Mouse (Mus musculus) kidney, postnatal 14 days (tissue): ENCODE results near the gene Icos.

ENCODE experiments used
- DNase-seq: peaks from one replicate; pipeline ENCODE4 v3.0.0; 2022; ENCODE audit warnings: mixed read lengths

The Icos gene

DNA sequence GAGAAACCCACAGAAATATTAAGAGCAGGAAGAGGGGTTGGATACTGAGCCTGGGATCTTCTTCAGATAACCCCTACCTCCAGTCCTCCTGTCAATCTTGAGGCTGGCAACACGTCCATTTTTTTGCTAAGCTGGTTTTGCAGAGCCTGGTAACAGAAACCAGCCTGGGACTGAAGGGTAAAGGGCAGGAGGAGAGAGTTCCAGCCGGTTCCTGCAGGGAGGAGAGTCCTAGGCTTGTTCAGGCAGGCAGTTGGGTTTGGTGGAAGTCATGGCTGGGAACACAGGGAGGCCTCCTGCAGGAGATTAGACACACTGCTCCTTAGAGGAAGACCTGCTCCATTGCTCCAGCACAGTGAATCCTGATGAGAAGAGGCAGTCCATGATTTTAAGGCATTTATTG is 10.2 kb upstream of the Icos start:
- DNase-seq = no peak

DNA sequence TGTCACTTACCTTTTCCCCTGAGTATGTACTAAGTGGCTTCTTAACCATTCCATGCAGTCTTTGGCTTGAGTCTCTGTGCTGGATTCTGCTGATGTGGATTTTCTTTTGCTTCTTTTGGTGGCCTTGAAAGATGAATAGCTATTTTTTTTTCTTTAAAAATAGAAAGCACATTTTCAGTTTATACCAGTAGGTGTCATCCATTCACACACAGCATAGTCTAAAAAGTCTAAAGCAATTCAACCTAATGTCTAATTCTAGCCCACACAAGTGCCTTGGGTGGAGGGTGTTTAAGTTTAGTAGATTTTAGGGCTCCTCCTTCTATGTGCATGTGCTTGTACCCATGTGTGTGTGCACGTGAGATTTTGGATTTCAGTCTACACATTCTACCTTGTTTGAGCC is 6.9 kb upstream of the Icos start:
- DNase-seq = no peak

DNA sequence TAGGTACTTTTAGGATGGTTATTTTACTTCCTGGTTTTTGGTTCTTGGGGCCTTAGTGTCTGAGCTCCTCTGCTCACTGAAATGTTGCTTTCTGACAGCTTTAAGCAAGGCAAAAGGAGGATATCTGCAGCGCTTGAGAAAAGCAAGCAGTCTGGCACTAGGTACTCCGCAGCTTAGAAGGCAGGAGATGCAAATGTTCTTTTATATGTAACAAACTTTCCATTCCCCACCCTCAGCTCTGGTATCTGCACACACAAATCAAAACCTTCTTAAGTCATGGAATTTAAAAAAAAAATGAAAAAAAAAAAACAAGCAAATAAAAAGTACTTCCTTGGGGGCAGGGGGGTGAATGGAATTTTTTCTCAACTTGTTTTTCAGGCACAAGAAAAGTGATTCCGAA is 3.5 kb upstream of the Icos start:
- no peak for DNase-seq

DNA sequence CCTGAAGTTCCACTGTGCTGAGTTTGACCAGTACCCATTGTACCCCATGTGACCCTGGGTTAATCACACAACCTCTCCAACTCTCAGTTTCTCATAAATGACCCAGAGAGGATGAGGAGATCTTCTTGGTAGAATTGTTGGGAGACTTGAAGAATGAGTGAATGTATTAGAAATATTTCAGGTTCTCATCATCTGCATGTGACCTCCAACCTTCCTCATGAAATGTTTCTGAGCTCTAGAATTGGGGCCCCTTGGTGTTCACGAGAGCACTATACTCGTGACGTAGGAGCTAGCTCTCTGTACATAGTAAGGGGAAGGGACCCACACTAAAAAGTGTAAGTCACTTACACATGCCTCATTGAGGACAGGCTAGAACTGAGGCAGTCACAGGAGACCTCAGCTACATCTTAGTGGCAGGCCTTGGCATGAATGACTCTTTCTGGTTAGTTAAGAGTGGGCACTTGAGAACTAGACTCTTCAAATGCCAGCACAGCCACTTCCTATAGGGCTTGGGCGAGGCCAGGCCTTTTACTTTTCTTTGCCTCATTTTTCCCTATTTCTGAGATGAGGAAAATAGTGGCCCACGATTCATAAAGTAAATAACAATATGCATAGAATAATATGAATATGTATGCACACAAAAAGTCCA is 2.0 kb upstream of the Icos start:
- no peak for DNase-seq

DNA sequence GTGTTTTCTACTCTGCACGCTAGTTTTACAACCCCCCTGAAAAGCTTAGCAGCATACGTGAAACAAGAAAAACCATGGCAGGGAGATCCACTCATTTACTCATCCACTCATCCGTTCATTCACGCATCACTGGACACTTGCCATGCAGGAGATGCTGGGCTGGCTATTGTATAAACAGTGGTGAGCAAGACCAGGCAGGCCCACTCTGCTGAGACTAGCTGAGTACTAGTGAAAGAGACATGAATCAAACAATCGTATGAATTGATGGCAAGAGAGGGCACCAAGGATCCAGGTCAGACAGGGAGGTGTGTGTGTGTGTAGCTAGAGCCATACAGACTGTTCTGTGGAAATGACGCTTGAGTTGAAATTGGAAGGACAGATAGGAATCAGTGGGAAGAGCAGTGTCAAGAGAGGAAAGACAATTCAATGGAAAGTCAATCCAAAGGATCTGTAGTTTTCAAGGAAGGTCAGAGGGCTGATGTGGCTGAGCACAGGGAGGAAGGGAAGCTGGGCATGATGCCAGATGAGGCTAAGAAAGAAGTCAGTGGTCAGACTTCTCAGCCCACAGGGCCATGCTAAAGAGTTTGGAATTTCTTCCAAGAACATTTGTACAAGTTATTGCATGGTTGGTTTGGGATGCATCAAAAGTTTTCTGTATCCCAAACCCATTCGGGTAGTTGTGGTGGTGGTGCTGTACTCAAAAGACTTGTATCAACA is 1.6 kb downstream of the Icos start:
- peak; percentile 33 for DNase-seq

DNA sequence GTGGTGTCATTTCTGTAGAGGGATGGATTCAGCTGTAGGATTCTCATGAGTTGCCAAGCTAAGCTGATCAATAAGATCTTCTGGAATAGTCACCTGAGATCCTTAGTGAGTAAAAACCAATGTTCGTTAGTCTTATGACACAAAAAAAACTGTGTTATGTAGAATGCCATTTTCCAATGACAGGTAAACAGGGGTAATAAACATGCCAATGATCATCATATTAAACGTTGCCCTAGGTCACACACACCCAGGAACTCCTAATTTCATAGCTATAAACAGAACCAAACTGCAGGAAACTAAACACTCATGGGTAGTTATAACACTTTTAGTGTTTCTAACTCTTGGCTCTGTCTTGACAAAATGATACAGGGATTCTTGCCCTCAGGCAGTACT is 2.1 kb downstream of the Icos start:
- no peak for DNase-seq

DNA sequence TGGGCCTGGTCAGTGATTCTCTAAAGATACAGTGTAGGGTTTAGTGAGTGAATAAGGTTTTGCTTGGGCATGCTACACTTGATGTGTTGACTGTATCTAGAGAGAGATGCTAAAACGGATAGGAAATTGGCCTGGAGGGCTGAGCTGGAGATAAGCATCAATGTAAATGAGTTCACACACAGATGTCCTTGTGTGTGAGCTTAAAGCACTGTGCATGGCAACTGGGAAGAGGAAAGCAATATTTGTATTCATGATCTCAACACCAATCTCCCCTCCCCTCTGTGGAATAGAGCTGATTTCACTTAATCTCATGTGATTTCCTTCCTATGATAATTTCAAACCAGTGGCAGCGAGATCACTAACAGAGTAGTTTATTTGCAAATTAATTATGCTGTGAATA is 7.3 kb downstream of the Icos start:
- DNase-seq = no peak

DNA sequence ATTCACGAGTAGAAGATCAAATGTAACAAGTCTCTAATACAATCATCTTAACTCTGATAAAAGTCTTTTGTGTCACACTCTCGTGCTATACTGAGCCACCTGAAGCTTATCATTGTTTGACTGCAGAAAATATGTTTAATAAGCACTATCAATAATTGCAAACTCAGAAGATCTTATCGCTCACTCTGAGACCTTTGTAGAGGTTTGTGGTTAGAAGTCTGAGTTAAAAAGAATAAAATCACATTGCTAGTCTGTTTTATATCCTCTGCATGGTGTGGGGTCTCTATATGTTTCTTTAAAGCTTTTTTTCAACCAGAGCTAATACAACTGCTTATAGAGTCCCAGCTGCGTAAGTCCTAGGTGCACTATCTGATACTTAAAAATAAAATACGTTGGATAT is 8.4 kb downstream of the Icos start:
- no peak for DNase-seq

DNA sequence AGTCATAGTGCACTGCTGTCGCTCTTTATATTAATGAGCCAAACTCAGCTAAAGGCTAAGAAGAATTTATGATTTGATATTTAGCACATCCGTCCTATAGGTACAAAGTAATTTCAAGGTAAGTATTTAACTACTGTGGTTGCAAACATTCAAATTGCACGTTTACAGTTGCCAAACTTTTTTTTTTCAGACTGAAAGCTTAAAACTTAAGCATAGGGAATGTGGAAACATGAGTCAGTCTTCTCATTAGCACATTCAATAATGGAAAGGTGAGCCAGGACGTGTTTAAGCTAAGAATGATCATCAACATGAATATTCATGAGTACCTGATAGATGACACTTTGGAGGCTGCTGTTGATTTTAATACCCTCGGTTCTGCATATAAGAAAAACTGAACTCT is 11.4 kb downstream of the Icos start:
- DNase-seq = no peak

DNA sequence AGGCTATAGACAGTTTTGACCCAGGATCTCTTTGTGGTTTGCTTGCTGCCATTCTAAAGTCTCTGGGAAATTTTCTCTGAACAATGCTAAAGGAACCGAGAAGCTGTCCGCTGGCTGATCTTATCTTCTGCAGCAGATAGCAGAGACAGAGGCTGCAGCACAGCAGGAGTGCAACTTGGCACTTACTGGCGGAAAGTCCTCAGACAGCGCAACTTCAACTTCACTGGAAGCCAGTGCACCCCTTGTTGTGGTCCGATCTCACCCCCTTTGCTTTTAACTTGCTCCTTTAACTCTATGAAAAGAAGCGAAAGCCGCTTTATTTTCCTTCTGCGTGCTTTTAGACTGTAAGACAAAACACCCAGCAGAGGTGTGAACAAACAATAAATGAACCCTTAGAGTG is 12.6 kb downstream of the Icos start:
- no peak for DNase-seq

DNA sequence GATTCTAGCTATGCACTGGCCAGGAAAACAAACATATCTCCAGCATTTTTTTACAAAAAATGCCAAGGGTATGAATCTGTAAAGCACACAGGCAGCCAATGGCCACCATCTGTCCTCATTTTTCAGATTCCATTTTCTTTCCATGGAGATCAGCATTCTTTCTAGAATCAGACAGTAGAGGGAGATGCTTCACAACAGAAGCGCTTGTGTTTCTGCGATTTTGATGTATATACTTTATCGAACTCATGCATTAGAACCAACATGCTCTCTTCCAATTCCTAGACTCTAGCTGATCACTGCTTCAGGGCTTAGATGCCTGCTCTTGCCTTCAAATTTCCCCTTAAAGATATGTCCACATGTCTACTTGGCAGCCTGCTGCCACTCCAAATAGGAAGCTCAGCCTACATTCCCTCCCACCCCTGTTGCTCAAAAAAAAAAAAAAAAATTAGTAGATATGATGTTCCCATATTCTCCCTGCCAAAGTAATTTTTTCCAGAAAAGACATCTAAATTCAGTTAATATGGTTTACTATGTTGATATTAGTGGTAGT is 20.4 kb downstream of the Icos start:
- DNase-seq = no peak

DNA sequence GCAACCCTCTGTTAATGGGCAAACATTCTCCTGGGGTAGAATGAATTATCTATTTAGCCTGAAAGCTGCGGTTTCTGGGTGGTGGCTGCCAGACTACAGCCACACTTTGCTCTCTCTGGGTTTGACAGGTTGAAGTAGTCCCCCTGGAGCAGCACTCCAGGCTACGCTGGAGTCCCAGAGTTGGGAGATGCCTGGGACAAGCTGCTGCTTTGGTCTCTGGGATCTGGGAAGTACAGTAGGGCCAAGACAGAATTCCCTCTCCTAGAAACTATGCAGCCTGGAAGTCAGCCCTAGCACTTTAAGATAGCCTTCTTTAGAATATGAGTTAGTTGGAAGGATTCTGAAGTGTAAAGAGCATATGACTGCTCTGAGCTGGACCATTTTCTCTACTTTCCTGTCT is 21.0 kb downstream of the Icos start:
- no peak for DNase-seq

DNA sequence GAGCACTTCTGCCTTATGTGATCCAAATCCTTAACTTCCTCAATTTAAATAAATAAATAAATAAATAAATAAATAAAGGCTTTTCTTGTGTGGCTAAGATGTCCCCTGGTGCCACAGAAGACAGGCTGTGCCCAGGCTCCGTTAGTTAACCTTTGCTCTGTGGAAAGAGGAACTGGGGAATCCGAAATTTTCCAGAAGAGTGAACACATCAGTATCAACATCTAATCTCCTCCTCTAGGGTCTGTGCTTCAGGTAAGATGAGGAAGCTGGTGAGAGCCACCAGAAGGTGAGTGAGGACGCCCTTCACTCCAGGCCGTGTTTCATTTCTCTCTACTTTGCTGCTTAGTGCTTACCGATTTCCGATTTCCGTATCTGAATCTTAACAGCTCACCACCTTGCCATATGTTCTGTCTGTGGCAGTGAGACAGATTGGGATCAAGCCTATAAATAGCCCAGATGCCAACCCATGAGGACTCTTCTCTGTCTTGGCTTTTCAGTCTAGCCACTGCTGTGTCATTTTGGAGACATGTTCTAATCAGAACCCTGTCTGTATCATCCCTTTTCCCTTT is 24.1 kb downstream of the Icos start:
- DNase-seq = no peak

DNA sequence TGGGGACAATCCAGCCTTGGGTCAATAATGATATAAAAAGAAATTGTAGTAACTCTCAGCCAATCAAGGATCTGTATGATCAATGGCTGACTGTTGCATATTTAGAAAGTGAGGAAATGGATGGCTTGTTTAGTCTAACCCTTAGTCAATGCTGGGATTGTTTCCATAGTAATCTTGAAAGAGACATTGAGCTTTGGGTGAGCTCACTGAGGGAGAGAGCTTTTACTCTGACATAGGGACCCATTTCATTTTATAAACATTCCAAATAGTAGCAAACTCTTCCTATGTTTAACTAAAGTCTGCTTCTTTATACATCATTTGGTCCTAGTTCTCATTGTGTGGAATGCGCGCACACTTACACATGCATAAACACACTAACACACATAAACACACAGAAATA is 28.5 kb downstream of the Icos start:
- no peak for DNase-seq

DNA sequence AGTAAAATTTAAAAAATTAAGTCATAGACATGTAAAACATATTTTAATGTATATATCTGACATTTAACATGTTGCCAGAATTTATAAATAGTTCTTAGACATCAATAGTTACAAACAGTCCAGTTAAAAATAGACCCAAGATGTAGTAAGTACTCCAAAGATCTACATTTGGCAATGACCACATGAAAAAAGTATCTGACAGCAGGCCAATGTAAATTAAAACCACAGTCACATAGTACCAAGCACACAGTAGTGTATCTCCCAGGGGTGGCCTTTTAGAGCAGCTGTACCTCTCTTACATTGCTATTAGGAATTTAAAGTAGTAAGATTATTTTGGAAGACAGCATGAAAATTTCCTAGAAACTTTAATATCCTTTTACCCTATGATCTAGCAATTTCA is 29.8 kb downstream of the Icos start:
- no peak for DNase-seq

DNA sequence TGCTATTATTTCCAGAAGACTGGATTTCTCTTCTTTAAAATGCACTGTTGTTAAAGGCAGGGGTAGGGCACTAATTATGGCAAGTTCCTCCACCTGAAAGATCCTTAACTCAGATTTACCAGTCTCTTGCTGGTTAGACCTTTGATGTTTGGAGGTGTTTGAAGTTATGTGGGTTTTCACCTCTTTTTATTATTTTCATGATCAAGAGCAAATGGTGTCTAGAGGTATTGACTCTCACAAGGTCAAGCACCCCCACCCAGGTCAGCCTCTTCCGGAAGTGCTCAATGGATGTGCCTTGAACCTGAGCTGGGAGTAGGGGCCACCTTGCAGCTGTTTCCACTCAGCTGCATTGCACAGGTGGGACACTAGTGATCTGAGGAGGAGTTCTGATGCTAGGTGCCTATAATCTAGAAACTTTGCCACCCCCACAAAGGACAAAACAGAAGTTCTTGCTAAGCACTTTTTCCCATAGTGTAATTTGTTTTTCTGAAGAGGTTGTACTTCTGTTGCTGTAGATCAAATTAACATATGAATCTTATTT is 38.9 kb downstream of the Icos start:
- DNase-seq = no peak

DNA sequence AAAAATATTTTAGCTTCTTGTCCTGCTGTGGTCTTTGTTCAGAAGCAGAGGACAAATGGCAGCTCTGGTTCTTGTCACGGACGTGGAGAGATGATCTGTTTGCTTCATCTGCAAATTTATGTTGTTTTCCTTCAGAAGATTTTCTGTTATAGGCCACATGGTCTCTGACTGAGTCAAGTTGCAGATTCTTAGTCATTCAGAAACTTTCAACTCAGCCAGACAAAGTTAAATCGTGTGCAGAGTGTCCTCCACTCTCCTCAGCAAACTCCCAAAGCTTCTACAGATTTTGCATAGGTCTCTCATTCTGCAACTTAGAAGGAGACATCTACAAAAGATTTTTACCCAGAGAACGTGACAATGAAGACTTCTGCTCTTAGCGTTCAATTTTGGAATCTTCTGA is 49.0 kb downstream of the Icos start:
- DNase-seq = no peak

DNA sequence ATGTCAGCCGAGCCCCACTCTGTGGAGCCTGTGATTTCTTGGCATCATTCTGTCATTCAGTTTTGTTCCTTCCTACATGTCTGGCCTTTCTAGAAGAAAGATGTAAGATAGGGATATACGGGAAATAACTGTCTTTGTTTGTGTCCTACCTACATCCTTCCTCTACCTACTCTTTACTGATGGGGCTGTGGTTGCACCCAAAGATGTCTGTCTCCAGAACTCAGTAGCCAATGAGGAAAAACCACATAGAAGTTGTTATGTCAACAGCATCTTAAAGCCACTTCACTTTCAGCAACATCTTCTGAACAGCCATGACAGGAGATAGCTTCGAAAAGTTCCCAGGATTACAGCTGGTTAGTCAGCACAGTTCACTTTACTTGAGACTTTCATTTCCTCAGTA is 49.8 kb downstream of the Icos start:
- no peak for DNase-seq

DNA sequence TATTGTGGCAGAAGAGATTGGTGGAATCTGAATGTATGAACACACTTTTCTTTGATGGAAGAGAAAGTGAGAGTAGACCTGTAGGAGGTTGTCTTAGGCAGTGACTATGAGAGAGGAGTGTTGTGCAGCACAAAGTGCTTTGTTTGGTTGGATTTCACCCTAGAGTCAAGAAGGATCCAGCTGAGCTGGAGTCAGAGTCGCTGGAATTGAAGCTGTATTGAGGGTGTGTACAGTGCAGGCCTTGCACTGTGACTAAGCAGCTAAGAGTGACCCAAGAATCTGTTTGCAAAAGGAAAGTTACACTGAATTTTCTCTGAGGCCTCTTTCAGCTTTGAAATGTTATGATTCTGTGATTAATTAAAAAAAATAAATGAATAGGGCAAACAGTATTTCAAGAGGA is 52.2 kb downstream of the Icos start:
- DNase-seq = no peak

DNA sequence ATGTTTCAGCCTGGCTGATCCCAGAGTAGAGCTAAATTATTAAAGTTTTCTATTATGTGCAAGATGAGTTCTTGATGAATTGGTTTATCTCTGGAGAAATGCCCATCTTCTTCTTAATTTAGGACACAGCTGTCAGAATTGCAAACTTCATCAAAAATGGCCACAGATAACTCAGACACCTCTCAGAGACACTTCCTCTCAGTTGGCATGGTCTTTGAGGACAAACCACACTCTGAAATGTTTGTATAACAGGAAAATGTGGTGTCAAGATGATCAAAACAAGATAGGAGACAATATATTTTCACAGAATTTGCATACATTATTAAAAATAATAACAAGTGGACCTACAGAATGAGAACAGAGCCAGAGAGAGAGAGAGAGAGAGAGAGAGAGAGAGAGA is 52.8 kb downstream of the Icos start:
- DNase-seq = no peak

DNA sequence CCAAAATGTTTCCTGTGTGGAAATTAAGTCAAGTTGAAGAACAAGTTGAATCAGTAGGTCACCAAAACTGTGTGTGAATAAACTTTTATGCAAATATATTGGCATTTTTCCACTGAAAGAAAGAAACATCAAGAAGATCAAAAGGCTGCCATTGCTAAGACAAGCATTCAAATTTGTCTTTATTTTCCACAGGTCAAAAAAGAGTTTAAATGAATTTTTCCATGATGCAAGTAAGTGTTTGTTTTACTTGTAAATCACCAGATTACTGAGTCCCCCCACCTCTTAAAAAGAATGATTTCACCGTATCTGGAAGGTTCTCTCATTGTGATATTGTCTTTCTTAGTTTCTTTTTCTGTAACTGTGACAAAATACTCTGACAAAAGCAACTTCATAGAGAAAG is 57.5 kb downstream of the Icos start:
- no peak for DNase-seq

DNA sequence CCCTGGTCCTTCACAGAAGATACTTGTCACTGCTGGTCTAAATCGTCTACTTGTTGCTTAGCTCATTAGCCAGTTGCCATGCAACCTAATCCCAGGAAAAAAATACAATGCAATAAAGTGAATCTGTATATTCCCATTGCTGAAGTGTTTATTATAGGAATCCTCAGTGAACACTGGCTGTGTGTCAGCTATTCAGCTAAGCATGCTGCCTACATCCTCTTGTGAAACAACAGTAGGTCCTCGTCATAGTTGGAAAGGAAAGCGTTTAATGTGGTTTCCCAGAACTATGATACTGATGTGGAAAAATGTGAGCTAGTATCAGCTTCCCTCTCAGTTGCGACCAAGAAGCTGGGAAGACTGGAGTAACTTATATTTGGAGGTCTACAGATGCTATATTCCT is 60.5 kb downstream of the Icos start:
- DNase-seq = no peak

DNA sequence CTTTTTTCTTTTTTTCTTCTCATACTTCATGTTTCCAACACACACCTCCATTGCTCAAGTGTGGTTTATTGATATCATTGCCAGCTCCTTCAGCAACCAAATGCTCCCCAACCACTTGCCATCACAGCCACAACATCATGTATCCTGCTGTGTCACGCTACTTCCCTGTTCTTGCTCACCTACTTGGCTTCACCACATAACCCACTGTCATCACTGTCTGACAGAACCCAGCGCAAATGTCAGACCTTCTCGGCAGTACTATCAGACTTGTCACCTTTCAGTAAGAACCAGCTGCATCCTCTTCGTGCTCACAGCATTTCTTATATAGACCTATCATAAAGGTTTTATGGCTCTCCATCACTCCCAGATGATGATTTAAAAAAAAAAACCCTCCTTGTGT is 61.6 kb downstream of the Icos start:
- DNase-seq = no peak

DNA sequence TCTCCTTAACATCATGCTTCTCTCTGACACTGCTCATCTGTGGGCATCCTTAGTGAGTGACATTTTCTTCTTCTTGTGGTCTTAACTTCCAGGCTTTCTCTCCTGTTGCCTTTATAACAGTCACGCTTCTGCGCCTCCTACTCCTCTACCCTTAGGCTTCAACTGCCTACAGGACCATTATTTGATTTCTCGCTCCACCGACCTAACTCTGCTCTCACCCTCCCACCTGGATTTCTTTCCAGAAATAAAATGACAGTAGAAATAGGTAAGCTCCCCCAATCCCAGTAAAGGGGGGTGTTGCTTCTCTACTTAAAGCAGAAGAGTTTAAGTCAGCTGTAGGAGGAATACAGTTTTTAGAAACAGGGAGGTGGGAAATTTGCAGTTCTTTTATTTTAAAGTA is 62.7 kb downstream of the Icos start:
- no peak for DNase-seq
